ENCODE assay signal across 28 mouse cellular contexts in the genomic region with DNA sequence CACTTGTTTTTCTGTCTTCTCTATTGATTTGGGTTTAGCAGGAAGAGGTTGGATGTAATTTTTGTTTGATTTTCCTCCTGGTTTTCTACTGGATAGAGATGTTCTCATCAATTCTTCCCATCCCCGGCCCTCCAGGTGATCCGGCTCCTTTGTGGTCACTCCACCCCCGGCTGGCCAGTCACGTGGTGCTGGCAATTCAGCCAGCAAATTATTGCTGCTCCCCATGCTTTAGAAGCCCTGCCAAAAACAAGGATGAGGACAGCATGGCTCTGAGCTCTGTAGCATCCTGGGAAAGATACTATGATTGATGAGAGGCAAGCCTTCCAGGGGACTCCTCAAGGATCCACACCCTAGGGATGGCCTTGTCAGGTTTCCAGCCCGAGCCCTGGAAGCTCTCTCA.
DNase-seq lines count a peak whose midpoint lies in the region; ATAC-seq and TF ChIP-seq lines count a peak whose summit lies in the region.
"Had no signal": no experiment of that assay in that cellular context is flagged by ENCODE, and none has a peak within 500 bp of the region (broad histone marks: within the 10 kb centered on the region; RNA-seq: fewer than 3 reads in every experiment).

No protein-coding gene starts in this region.

- no peaks in the 10 kb centered on the region; the same call in 1 of the 2 replicates for H3K4me1 ChIP-seq in cerebellum, adult 2 months (ENCODE audit: control insufficient read depth, insufficient read depth, low read length)
- no peaks in the 10 kb centered on the region for H3K4me1 ChIP-seq in hindbrain, postnatal 0 days (ENCODE audit: insufficient read depth, low read length)
- H3K4me1 ChIP-seq in hindbrain, embryonic 10.5 days (replicated peaks) = peaks cover 8% of the 10 kb centered on the region; the same call in 1 of the 2 replicates
- H3K4me1 ChIP-seq: embryonic facial prominence, embryonic 12.5 days; embryonic facial prominence, embryonic 15.5 days; heart, embryonic 12.5 days; heart, embryonic 15.5 days; hindbrain, embryonic 12.5 days; hindbrain, embryonic 15.5 days; intestine, embryonic 15.5 days had no signal

- no peak overlapping the region for H3K4me3 ChIP-seq in cerebellum, adult 2 months (replicated peaks; ENCODE audit: insufficient read depth, low read depth, low read length)
- no peak overlapping the region for H3K4me3 ChIP-seq in hindbrain, postnatal 0 days (ENCODE audit: low read length)
- H3K4me3 ChIP-seq in hindbrain, embryonic 10.5 days = no peak overlapping the region
- H3K4me3 ChIP-seq: embryonic facial prominence, embryonic 12.5 days; embryonic facial prominence, embryonic 15.5 days; gastrocnemius, adult 2 months; heart, embryonic 12.5 days; heart, embryonic 15.5 days; hindbrain, embryonic 12.5 days; hindbrain, embryonic 15.5 days; intestine, embryonic 15.5 days had no signal

- no peak for TF ChIP-seq CTCF in cerebellum, adult 2 months (IDR thresholded peaks at IDR 0.05; ENCODE audit: borderline replicate concordance, insufficient read depth, low read depth, low read length)
- no peak for TF ChIP-seq CTCF in hindbrain, postnatal 0 days (IDR thresholded peaks at IDR 0.05; ENCODE audit: low read depth)

- no peak for TF ChIP-seq POLR2A in cerebellum, adult 2 months (IDR thresholded peaks at IDR 0.05; ENCODE audit: borderline replicate concordance, insufficient read depth, low read length)

- DNase-seq in cerebellum, adult 2 months = peak; percentile 18 to 27
- no peak for DNase-seq in cerebellum, adult 9-11 months
- peak; percentile 56 to 66 for DNase-seq in cerebellum, postnatal 25 days
- no peak for DNase-seq in cerebellum, adult 11 months
- peak; percentile 31 for DNase-seq in hindbrain, postnatal 0 days (ENCODE audit: low spot score)
- no peak for DNase-seq in hindbrain, embryonic 10.5 days (ENCODE audit: low spot score)
- DNase-seq: adrenal gland, postnatal 10 days; adrenal gland, postnatal 36 days; cerebellum, adult 18-20 months; forebrain, postnatal 0 days; gastrocnemius, adult 2 months; gastrocnemius, postnatal 14 days; heart, adult 11 months; heart, postnatal 14 days; heart, postnatal 4 days; kidney, adult 11 months; kidney, adult 8-10 months had no signal

- 8% methylated on average over 5 of the region's 5 CpGs for WGBS in cerebellum, adult 2 months
- 38% methylated on average over 5 of the region's 5 CpGs for WGBS in hindbrain, postnatal 0 days
- WGBS in hindbrain, embryonic 10.5 days = 74% methylated on average over 5 of the region's 5 CpGs

- H3K9ac ChIP-seq in hindbrain, postnatal 0 days (replicated peaks; ENCODE audit: low read length) = no peak overlapping the region
- H3K9ac ChIP-seq: embryonic facial prominence, embryonic 12.5 days; embryonic facial prominence, embryonic 15.5 days; forebrain, postnatal 0 days; heart, embryonic 12.5 days; heart, embryonic 15.5 days; hindbrain, embryonic 12.5 days; hindbrain, embryonic 15.5 days; intestine, embryonic 15.5 days had no signal

- no peaks in the 10 kb centered on the region for H3K36me3 ChIP-seq in hindbrain, postnatal 0 days (ENCODE audit: insufficient read depth, low read length)
- H3K36me3 ChIP-seq in hindbrain, embryonic 10.5 days = no peaks in the 10 kb centered on the region
- H3K36me3 ChIP-seq: embryonic facial prominence, embryonic 12.5 days; embryonic facial prominence, embryonic 15.5 days; G1E; heart, embryonic 12.5 days; heart, embryonic 15.5 days; hindbrain, embryonic 12.5 days; hindbrain, embryonic 15.5 days; intestine, embryonic 15.5 days had no signal

- H3K4me2 ChIP-seq in hindbrain, postnatal 0 days (ENCODE audit: low read depth, low read length) = no peak overlapping the region
- H3K4me2 ChIP-seq: embryonic facial prominence, embryonic 12.5 days; embryonic facial prominence, embryonic 15.5 days; heart, embryonic 12.5 days; heart, embryonic 15.5 days; hindbrain, embryonic 12.5 days; hindbrain, embryonic 15.5 days; intestine, embryonic 15.5 days had no signal

- peak; percentile 44 for ATAC-seq in hindbrain, postnatal 0 days
- ATAC-seq: forebrain, embryonic 14.5 days; forebrain, postnatal 0 days; intestine, embryonic 15.5 days; Patski had no signal

- no peak overlapping the region for H3K27ac ChIP-seq in cerebellum, adult 2 months (ENCODE audit: insufficient read depth, low read length)
- H3K27ac ChIP-seq in hindbrain, postnatal 0 days = no peak overlapping the region
- no peak overlapping the region for H3K27ac ChIP-seq in hindbrain, embryonic 10.5 days
- H3K27ac ChIP-seq: embryonic facial prominence, embryonic 12.5 days; embryonic facial prominence, embryonic 15.5 days; gastrocnemius, adult 2 months; heart, embryonic 15.5 days; hindbrain, embryonic 12.5 days; hindbrain, embryonic 15.5 days; intestine, embryonic 15.5 days had no signal

- no peaks in the 10 kb centered on the region for H3K9me3 ChIP-seq in hindbrain, postnatal 0 days (ENCODE audit: low read length)
- H3K9me3 ChIP-seq in hindbrain, embryonic 10.5 days = no peaks in the 10 kb centered on the region
- H3K9me3 ChIP-seq: embryonic facial prominence, embryonic 12.5 days; embryonic facial prominence, embryonic 15.5 days; G1E; heart, embryonic 12.5 days; heart, embryonic 15.5 days; hindbrain, embryonic 12.5 days; hindbrain, embryonic 15.5 days; intestine, embryonic 15.5 days had no signal

- no peaks in the 10 kb centered on the region for H3K27me3 ChIP-seq in cerebellum, adult 2 months (ENCODE audit: control insufficient read depth, insufficient read depth, low read length)
- no peaks in the 10 kb centered on the region for H3K27me3 ChIP-seq in hindbrain, postnatal 0 days (ENCODE audit: insufficient read depth, low read length)
- no peaks in the 10 kb centered on the region for H3K27me3 ChIP-seq in hindbrain, embryonic 10.5 days (ENCODE audit: insufficient read depth, poor library complexity, severe bottlenecking)
- H3K27me3 ChIP-seq: CH12.LX; embryonic facial prominence, embryonic 12.5 days; embryonic facial prominence, embryonic 15.5 days; heart, embryonic 12.5 days; heart, embryonic 15.5 days; hindbrain, embryonic 12.5 days; hindbrain, embryonic 15.5 days; intestine, embryonic 15.5 days had no signal

Comparison
In these comparisons a context has a peak if more than half of its experiments do, and no peak if none do; other contexts are left out.
1. DNase-seq: peak in cerebellum, adult 2 months (2 of 2), cerebellum, postnatal 25 days (2 of 2) and hindbrain, postnatal 0 days (single experiment); none in cerebellum, adult 9-11 months (single experiment), cerebellum, adult 11 months (single experiment) and hindbrain, embryonic 10.5 days (single experiment).